Mouse (Mus musculus): Measurements from ENCODE around the gene Ilf3. TPM values are rescaled to one million over a fixed set of nuclear protein-coding genes. Genes with fewer than 3 reads are reported as not detected.

Ilf3 gene
- polyA plus RNA-seq, 1 experiment from 2014 or later: 195 TPM

GRCm38 (mm10) chr9:21409592-21410317 lies 42.1 kb downstream of the Ilf3 start:
- no peaks in the 10 kb centered on the region for H3K9me3 ChIP-seq
- peaks cover 8% of the 10 kb centered on the region for H3K4me1 ChIP-seq
- H3K27me3 ChIP-seq: no peaks in the 10 kb centered on the region
- no peak overlapping the region for H3K4me2 ChIP-seq
- H3K36me3 ChIP-seq: peaks cover 24% of the 10 kb centered on the region
- no peak overlapping the region for H3K9ac ChIP-seq
- H3K27ac ChIP-seq: no peak overlapping the region
- ATAC-seq (ENCODE audit: borderline replicate concordance, extremely low read depth, low FRiP score, low TSS enrichment): no peak
- H3K4me3 ChIP-seq: no peak overlapping the region
- WGBS: 29% methylated on average over 9 of the region's 9 CpGs

GRCm38 (mm10) chr9:21411669-21412550 lies 44.2 kb downstream of the Ilf3 start, which contains the start of gene Qtrt1:
Gene Qtrt1 (plus strand): TSS chr9:21411837.
- Histone ChIP-seq H3K4me1 (peaks cover 8% of the 10 kb centered on the region), H3K27me3 (no peaks in the 10 kb centered on the region), H3K9ac (peak within 1 kb of the TSS; percentile 64), H3K4me2 (peak within 1 kb of the TSS; percentile 81), H3K9me3 (no peaks in the 10 kb centered on the region), H3K36me3 (peaks cover 2% of the 10 kb centered on the region; the same call in 1 of the 2 replicates), H3K4me3 (peak within 1 kb of the TSS; percentile 84), H3K27ac (0 out of 2 replicates have a peak within 1 kb of the TSS, but pooled peaks have one; percentile 5)
- ATAC-seq (ENCODE audit: borderline replicate concordance, extremely low read depth, low FRiP score, low TSS enrichment): peak; percentile 94
- WGBS: 2% methylated on average over 53 of the region's 53 CpGs

DNA sequence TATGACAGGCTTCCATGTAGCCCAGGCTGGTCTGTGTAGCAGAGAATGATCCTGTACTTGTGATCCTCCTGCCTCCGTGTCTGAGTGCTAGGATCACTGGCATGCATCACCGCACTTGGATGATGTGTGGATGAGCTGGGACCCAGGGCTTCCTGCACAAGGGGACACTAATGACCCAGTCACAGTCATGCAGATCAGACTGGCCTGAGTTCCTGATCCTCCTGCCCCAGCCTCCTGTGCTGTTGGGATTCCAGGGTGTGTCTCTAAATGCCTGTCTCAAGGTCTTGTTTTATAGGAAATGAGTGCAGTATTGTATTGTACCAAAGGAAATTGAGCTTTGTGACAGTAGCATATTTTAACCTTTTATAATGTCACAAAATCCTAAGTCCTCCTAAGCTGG lies 50.2 kb downstream of the Ilf3 start:
- H3K4me2 ChIP-seq: no peak overlapping the region
- H3K4me3 ChIP-seq: no peak overlapping the region
- no peaks in the 10 kb centered on the region for H3K4me1 ChIP-seq
- peaks cover 30% of the 10 kb centered on the region for H3K36me3 ChIP-seq
- no peak overlapping the region for H3K9ac ChIP-seq
- H3K27ac ChIP-seq: no peak overlapping the region
- H3K27me3 ChIP-seq: no peaks in the 10 kb centered on the region
- WGBS: 98% methylated on average over 2 of the region's 2 CpGs
- ATAC-seq (ENCODE audit: borderline replicate concordance, extremely low read depth, low FRiP score, low TSS enrichment): no peak
- no peaks in the 10 kb centered on the region for H3K9me3 ChIP-seq

GRCm38 (mm10) chr9:21419646-21420045 lies 52.0 kb downstream of the Ilf3 start:
- WGBS: 87% methylated on average over 2 of the region's 2 CpGs
- ATAC-seq (ENCODE audit: borderline replicate concordance, extremely low read depth, low FRiP score, low TSS enrichment): no peak
- Histone ChIP-seq H3K4me3 (no peak overlapping the region), H3K27ac (no peak overlapping the region), H3K36me3 (peaks cover 30% of the 10 kb centered on the region), H3K27me3 (no peaks in the 10 kb centered on the region), H3K4me1 (no peaks in the 10 kb centered on the region), H3K9ac (no peak overlapping the region), H3K4me2 (no peak overlapping the region), H3K9me3 (no peaks in the 10 kb centered on the region)

DNA sequence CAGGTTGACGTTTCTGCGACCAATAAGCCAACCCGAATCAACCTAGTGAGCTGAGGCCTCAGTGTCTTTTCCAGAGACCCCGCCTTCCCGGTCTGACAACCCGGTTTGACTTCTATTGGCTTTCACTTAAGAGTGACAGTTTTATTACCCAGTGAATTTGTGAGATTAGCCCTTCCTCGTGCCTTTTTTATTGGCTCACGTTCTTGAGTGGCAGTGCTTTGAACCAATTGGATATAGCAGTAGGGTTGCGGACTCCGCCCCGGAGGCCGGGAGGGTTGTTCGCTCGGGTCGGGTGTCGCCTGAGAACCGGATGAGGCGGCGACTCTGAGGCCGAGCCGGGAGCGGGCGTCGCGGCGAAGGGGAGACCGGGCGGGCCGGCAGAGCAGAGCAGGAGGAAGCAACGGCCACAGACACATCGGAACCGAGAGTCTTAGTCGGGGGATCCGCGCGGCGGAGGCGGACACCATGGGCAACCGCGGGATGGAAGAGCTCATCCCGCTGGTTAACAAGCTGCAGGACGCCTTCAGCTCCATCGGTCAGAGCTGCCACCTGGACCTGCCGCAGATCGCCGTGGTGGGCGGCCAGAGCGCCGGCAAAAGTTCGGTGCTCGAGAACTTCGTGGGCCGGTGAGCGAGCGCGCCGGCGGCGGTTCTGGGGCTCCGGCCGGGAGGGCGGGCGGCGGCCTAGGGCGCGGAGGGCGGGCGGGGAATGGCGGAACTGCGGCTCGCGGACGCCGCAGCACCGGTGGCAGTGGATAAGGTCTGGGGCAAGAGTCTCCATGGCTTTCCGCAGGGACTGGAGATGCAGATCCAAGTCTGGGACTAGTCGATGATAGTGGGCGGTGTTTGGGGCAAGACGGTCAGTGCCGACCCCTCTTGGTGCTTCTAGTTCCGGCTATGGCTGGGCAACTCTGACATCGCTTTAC lies 57.2 kb downstream of the Ilf3 start, which contains the start of gene Dnm2:
Gene Dnm2 (plus strand): TSS at position 278 of the 925 bp plus-strand sequence.
- H3K9ac ChIP-seq: peak within 1 kb of the TSS; percentile 74
- H3K4me2 ChIP-seq: peak within 1 kb of the TSS; percentile 91
- peaks cover 24% of the 10 kb centered on the region for H3K4me1 ChIP-seq
- no peaks in the 10 kb centered on the region for H3K9me3 ChIP-seq
- peak within 1 kb of the TSS; percentile 70 for H3K4me3 ChIP-seq
- peak; percentile 98 for ATAC-seq (ENCODE audit: borderline replicate concordance, extremely low read depth, low FRiP score, low TSS enrichment)
- H3K36me3 ChIP-seq: peaks cover 10% of the 10 kb centered on the region
- WGBS: under 1% methylated on average over 74 of the region's 82 CpGs
- H3K27me3 ChIP-seq: no peaks in the 10 kb centered on the region
- peak within 1 kb of the TSS; percentile 69 for H3K27ac ChIP-seq

GRCm38 (mm10) chr9:21425556-21425945 lies 57.9 kb downstream of the Ilf3 start:
- Histone ChIP-seq H3K9ac (peak overlapping the region; percentile 74), H3K27me3 (no peaks in the 10 kb centered on the region), H3K4me3 (peak overlapping the region; percentile 70), H3K9me3 (no peaks in the 10 kb centered on the region), H3K27ac (peak overlapping the region; percentile 69), H3K4me1 (peaks cover 25% of the 10 kb centered on the region), H3K4me2 (peak overlapping the region; percentile 91), H3K36me3 (peaks cover 4% of the 10 kb centered on the region; the same call in 1 of the 2 replicates)
- 4% methylated on average over 6 of the region's 6 CpGs for WGBS
- no peak for ATAC-seq (ENCODE audit: borderline replicate concordance, extremely low read depth, low FRiP score, low TSS enrichment)

DNA sequence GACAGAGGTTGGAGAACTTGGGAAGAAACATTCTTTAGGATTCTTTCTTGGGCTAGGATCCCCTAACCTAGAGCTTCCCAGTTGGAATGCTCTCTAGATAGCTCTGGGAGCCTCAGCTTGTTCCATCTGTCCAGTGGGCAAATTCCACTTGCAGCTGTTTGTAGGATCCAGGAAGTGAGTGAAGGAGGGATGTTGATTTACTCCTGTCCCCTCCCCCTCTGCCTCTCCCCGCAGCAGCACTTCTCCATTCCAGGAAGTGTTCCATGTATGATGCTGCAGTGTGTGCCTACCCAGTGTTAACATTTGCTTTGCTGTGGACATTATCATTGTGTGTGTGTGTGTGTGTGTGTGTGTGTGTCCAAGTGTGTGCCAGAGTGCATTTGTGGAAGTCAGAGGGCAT lies 58.3 kb downstream of the Ilf3 start:
- peak overlapping the region; percentile 70 for H3K4me3 ChIP-seq
- no peaks in the 10 kb centered on the region for H3K36me3 ChIP-seq
- no peak overlapping the region for H3K27ac ChIP-seq
- H3K4me2 ChIP-seq: peak overlapping the region; percentile 91
- ATAC-seq (ENCODE audit: borderline replicate concordance, extremely low read depth, low FRiP score, low TSS enrichment): no peak
- WGBS: 0% methylated on average over 1 of the region's 1 CpGs
- peak overlapping the region; percentile 74 for H3K9ac ChIP-seq
- no peaks in the 10 kb centered on the region for H3K9me3 ChIP-seq
- peaks cover 25% of the 10 kb centered on the region for H3K4me1 ChIP-seq
- H3K27me3 ChIP-seq: no peaks in the 10 kb centered on the region

DNA sequence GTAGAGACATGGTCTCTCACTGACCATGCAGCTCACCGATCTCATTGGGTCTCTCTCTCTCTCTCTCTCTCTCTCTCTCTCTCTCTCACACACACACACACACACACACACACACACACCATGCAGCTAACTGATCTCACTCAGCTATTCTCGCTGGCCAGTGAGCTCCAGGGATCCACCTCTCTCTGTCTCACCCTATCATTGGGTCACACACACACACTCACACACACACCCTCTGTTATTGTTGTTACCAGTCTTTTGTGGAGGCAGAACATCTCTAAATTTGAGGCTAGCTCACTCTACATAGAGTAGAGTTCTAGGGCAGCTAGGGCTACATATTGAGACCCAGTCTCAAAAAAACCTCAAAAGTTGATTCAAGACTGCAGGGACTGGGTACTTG lies 58.9 kb downstream of the Ilf3 start:
- no peaks in the 10 kb centered on the region for H3K9me3 ChIP-seq
- peak overlapping the region; percentile 70; the same call in 1 of the 2 replicates for H3K4me3 ChIP-seq
- peaks cover 25% of the 10 kb centered on the region for H3K4me1 ChIP-seq
- H3K36me3 ChIP-seq: no peaks in the 10 kb centered on the region
- H3K9ac ChIP-seq: no peak overlapping the region
- no peak for ATAC-seq (ENCODE audit: borderline replicate concordance, extremely low read depth, low FRiP score, low TSS enrichment)
- H3K27ac ChIP-seq: no peak overlapping the region
- H3K27me3 ChIP-seq: no peaks in the 10 kb centered on the region
- 62% methylated on average over 2 of the region's 2 CpGs for WGBS
- peak overlapping the region; percentile 91 for H3K4me2 ChIP-seq

DNA sequence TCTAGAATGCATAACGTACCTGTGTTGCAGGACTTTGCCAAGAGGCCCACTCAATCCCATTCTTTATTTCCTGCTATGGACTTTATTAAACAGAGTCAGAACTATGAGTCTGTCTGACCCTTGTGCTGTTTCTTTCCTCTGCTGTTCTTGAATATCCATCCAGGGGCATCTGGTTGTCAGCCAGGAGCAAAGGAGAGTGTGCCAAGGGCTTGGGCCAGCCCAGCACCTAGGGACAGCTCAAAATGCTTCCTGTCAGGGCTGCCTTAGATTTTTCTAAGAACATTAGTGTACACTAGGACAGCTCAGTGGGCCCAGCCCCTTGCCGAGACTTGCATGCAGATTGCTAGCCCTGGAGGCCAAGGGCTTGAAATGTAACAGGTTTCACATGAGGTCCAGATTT lies 60.1 kb downstream of the Ilf3 start:
- no peaks in the 10 kb centered on the region for H3K27me3 ChIP-seq
- H3K4me3 ChIP-seq: no peak overlapping the region
- no peaks in the 10 kb centered on the region for H3K36me3 ChIP-seq
- peaks cover 25% of the 10 kb centered on the region for H3K4me1 ChIP-seq
- no peak overlapping the region for H3K9ac ChIP-seq
- no peak for ATAC-seq (ENCODE audit: borderline replicate concordance, extremely low read depth, low FRiP score, low TSS enrichment)
- no peak overlapping the region for H3K4me2 ChIP-seq
- 75% methylated on average over 2 of the region's 2 CpGs for WGBS
- H3K27ac ChIP-seq: no peak overlapping the region
- H3K9me3 ChIP-seq: no peaks in the 10 kb centered on the region

DNA sequence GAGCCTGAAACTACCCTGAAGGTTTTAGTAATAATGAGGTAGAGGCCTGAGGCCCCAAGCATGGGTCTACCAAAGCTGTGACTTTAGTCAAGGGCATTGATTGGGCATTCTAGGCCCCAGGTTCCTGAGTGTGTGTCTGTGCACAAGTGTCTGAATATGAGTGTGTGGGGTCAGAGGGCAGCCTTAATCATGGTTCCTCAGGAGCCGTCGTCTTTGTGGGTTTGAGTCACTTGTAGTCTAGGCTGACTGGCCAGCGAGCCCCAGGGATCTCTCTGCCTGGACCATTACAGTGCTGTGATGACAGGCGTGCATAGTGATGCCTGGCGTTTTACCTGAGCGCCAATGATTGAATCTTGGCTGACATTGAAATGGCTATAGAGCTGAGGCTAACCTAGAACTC lies 60.5 kb downstream of the Ilf3 start:
- peaks cover 25% of the 10 kb centered on the region for H3K4me1 ChIP-seq

DNA sequence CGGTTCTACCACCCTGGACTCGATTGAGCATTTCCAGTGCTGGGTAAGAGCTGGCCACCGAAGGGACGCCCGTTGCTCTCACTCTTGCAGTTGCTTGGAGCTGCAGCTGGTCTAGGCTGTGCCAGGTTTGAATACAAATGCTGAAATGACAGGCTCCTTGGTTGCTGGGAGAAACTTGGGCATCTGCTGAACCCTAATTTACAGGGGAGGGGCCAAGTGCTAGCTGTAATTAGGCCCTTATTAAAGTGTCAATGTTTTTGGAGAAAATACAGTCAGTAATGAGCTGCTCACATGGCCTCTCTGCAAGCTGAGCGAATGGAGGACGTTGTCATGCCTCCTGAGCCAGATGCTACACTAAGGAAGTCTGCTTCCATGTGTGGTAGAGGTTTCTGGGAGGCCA lies 63.1 kb downstream of the Ilf3 start:
- Histone ChIP-seq H3K4me1 (peaks cover 23% of the 10 kb centered on the region), H3K9me3 (no peaks in the 10 kb centered on the region), H3K4me2 (no peak overlapping the region), H3K4me3 (no peak overlapping the region), H3K27me3 (no peaks in the 10 kb centered on the region), H3K9ac (no peak overlapping the region), H3K27ac (no peak overlapping the region), H3K36me3 (no peaks in the 10 kb centered on the region)
- ATAC-seq (ENCODE audit: borderline replicate concordance, extremely low read depth, low FRiP score, low TSS enrichment): no peak
- 84% methylated on average over 7 of the region's 7 CpGs for WGBS

More for the DNA sequence above, 60.5 kb downstream of the Ilf3 start:
- H3K9me3 ChIP-seq: no peaks in the 10 kb centered on the region
- no peak for ATAC-seq (ENCODE audit: borderline replicate concordance, extremely low read depth, low FRiP score, low TSS enrichment)
- WGBS: 81% methylated on average over 6 of the region's 6 CpGs
- no peak overlapping the region for H3K27ac ChIP-seq
- H3K4me2 ChIP-seq: no peak overlapping the region
- no peaks in the 10 kb centered on the region for H3K36me3 ChIP-seq
- H3K27me3 ChIP-seq: no peaks in the 10 kb centered on the region
- no peak overlapping the region for H3K9ac ChIP-seq
- H3K4me3 ChIP-seq: no peak overlapping the region

Measured in lung, embryonic 15.5 days (tissue).